Mouse (Mus musculus) neural tube, embryonic 14.5 days (tissue): Measurements from ENCODE around the gene Prrxl1. TPM values are rescaled to one million over a fixed set of nuclear protein-coding genes. Genes with fewer than 3 reads are reported as not detected.

Experiments used
- ATAC-seq: fragments of 200-750 bp; cut with Nextera tagmentation; 2 replicates; pipeline ENCODE4 v1.8.0; 2017; ENCODE audit warnings: low read depth, mild to moderate bottlenecking, moderate TSS enrichment, moderate library complexity
- H3K27ac ChIP-seq: fragments of 300-500 bp; sonication (generic); 2 replicates; pipeline ENCODE4 v1.5.1; 2014; ENCODE audit warnings: low read depth, mild to moderate bottlenecking, control low read depth, low read length, moderate library complexity, mixed read lengths
- H3K27me3 ChIP-seq: fragments of 300-500 bp; sonication (generic); 2 replicates; pipeline ENCODE4 v1.6.1; 2014; ENCODE audit warnings: low read length; ENCODE audit not compliant: control insufficient read depth, insufficient read depth
- H3K36me3 ChIP-seq: fragments of 300-500 bp; sonication (generic); 2 replicates; pipeline ENCODE4 v1.6.1; 2014; ENCODE audit warnings: low read length, mixed read lengths; ENCODE audit not compliant: control insufficient read depth, insufficient read depth
- H3K4me1 ChIP-seq: fragments of 300-500 bp; sonication (generic); 2 replicates; pipeline ENCODE4 v1.6.1; 2014; ENCODE audit warnings: low read length; ENCODE audit not compliant: control insufficient read depth, insufficient read depth
- H3K4me2 ChIP-seq: fragments of 300-500 bp; sonication (generic); 2 replicates; pipeline ENCODE4 v1.6.1; 2014; ENCODE audit warnings: mild to moderate bottlenecking, low read depth, low read length, control low read depth
- H3K4me3 ChIP-seq: fragments of 300-500 bp; sonication (generic); 2 replicates; pipeline ENCODE4 v1.5.1; 2014; ENCODE audit warnings: low read depth, low read length, control low read depth, mixed read lengths
- H3K9ac ChIP-seq: fragments of 300-500 bp; sonication (generic); replicated peaks from 2 replicates; pipeline ENCODE4 v1.6.1; 2014; ENCODE audit warnings: low read depth, mild to moderate bottlenecking, control low read depth, low read length, mixed read lengths
- H3K9me3 ChIP-seq: fragments of 300-500 bp; sonication (generic); 2 replicates; pipeline ENCODE4 v1.6.1; 2016; ENCODE audit warnings: low read length; ENCODE audit not compliant: control insufficient read depth
- WGBS: fragments of 180-500 bp; shearing (Covaris S2); extraction: QIAGEN DNeasy Blood & Tissue Kit; methylation state at CpG from one replicate; pipeline ENCODE4 v1.1.7; 2014; 5-methylcytosine and 5-hydroxymethylcytosine counted together
- polyA plus RNA-seq: library from polyadenylated mRNA; unstranded; fragments of >200 nt; fragmentation: Nextera tagmentation; extraction: Ambion mirVana; gene quantifications from 2 replicates; pipeline ENCODE4 v1.2.1, GENCODE M21; 2014

Gene Prrxl1
- polyA plus RNA-seq, 1 experiment from 2014 or later, result 123 TPM

- ATAC-seq, result no peak
- H3K9me3 ChIP-seq, result no peaks in the 10 kb centered on the region
- H3K4me2 ChIP-seq, result no peak overlapping the region
- no peak overlapping the region for H3K9ac ChIP-seq
- 28% methylated on average over 3 of the region's 3 CpGs for WGBS
- H3K27ac ChIP-seq, result no peak overlapping the region
- no peak overlapping the region for H3K4me3 ChIP-seq
- H3K4me1 ChIP-seq, result peaks cover 10% of the 10 kb centered on the region; the same call in 1 of the 2 replicates
- no peaks in the 10 kb centered on the region for H3K27me3 ChIP-seq
- H3K36me3 ChIP-seq, result no peaks in the 10 kb centered on the region
Observed at GRCm38 (mm10) chr14:32609392-32609791, 10.2 kb downstream of the Prrxl1 start.

DNA sequence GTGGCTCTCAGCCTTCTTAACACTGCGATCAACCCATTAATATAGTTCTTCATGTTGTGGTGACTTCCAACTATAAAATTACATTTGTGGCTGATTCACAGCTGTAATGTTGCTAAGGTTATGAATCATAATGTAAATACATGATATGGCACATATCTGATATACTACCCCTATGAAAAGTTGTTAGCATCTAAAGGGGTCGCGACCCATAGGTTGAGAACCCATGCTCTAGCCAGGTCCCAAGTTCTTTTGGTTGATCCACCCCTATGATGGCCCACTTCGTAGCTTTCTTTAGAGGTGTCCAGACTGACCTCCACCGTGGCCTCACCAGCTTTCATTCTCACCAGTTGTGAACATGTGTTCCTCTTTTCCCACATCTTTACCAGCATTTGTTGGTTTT, 18.0 kb downstream of the Prrxl1 start:
- Histone ChIP-seq H3K9ac (no peak overlapping the region), H3K27ac (no peak overlapping the region), H3K4me1 (no peaks in the 10 kb centered on the region), H3K27me3 (no peaks in the 10 kb centered on the region), H3K4me3 (no peak overlapping the region), H3K9me3 (no peaks in the 10 kb centered on the region), H3K4me2 (no peak overlapping the region), H3K36me3 (no peaks in the 10 kb centered on the region)
- no peak for ATAC-seq
- WGBS, result 84% methylated on average over 5 of the region's 5 CpGs

- Histone ChIP-seq H3K4me1 (no peaks in the 10 kb centered on the region), H3K9ac (no peak overlapping the region), H3K27me3 (no peaks in the 10 kb centered on the region), H3K36me3 (no peaks in the 10 kb centered on the region), H3K4me2 (no peak overlapping the region), H3K9me3 (no peaks in the 10 kb centered on the region), H3K4me3 (no peak overlapping the region), H3K27ac (no peak overlapping the region)
- ATAC-seq, result no peak
- 86% methylated on average over 3 of the region's 3 CpGs for WGBS
Observed at GRCm38 (mm10) chr14:32624245-32624644, 25.0 kb downstream of the Prrxl1 start.

DNA sequence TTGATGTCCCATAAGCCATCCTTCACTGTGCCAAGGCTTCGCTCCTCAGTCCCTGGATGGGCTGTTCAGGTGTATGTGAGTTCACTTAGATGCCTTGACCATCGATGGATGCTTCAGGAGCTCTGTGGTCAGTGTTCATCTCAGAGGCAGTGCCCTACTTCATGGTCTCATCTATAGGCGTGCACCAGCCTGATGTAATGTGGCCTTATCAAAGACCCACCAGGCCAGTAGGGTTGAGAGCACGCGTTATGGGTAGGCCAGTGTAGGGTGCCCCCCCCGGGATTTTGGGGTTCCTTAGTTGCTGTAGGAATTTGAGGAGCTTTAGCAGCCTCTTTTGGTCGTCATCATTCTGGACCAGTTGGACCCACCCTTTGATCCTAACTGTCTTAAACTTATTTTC, 25.6 kb downstream of the Prrxl1 start:
- H3K4me2 ChIP-seq, result no peak overlapping the region
- WGBS, result 89% methylated on average over 7 of the region's 7 CpGs
- H3K9ac ChIP-seq, result no peak overlapping the region
- ATAC-seq, result no peak
- H3K27me3 ChIP-seq, result no peaks in the 10 kb centered on the region
- no peak overlapping the region for H3K4me3 ChIP-seq
- no peaks in the 10 kb centered on the region for H3K9me3 ChIP-seq
- H3K4me1 ChIP-seq, result no peaks in the 10 kb centered on the region
- no peaks in the 10 kb centered on the region for H3K36me3 ChIP-seq
- H3K27ac ChIP-seq, result no peak overlapping the region

DNA sequence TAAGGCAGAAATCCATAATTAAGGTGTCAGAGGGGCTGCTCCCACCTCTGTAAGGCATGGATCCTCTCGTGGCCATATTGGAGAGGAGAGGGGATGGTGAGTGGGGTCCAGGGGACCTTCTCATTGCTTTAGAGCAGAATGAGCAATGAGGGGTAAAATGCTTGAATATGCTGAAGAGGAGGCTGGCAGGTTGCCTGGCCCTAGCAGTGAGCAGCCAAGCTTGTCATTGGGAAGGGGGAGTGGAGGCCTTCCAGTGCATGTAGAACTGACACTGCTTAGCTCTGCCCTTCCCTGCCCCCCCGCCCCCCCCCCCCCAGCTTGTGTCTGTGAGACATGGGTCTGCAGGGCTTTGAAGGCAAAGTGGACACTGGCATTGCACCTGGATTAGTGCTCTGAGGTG, 28.1 kb downstream of the Prrxl1 start:
- no peaks in the 10 kb centered on the region for H3K9me3 ChIP-seq
- no peak for ATAC-seq
- no peaks in the 10 kb centered on the region for H3K27me3 ChIP-seq
- WGBS, result 42% methylated on average over 2 of the region's 2 CpGs
- no peak overlapping the region for H3K4me3 ChIP-seq
- H3K4me2 ChIP-seq, result no peak overlapping the region
- no peak overlapping the region for H3K27ac ChIP-seq
- H3K9ac ChIP-seq, result no peak overlapping the region
- no peaks in the 10 kb centered on the region for H3K4me1 ChIP-seq
- no peaks in the 10 kb centered on the region for H3K36me3 ChIP-seq

- H3K4me2 ChIP-seq, result no peak overlapping the region
- H3K36me3 ChIP-seq, result no peaks in the 10 kb centered on the region
- no peak overlapping the region for H3K4me3 ChIP-seq
- WGBS, result 48% methylated on average over 10 of the region's 10 CpGs
- H3K9me3 ChIP-seq, result no peaks in the 10 kb centered on the region
- H3K27ac ChIP-seq, result no peak overlapping the region
- H3K27me3 ChIP-seq, result no peaks in the 10 kb centered on the region
- H3K4me1 ChIP-seq, result no peaks in the 10 kb centered on the region
- no peak for ATAC-seq
- no peak overlapping the region for H3K9ac ChIP-seq
Observed at GRCm38 (mm10) chr14:32628584-32628983, 29.4 kb downstream of the Prrxl1 start.

GRCm38 (mm10) chr14:32632908-32633600, 33.8 kb downstream of the Prrxl1 start:
- Histone ChIP-seq H3K4me3 (no peak overlapping the region), H3K9ac (no peak overlapping the region), H3K9me3 (no peaks in the 10 kb centered on the region), H3K4me1 (no peaks in the 10 kb centered on the region), H3K27me3 (no peaks in the 10 kb centered on the region), H3K36me3 (no peaks in the 10 kb centered on the region), H3K27ac (no peak overlapping the region), H3K4me2 (no peak overlapping the region)
- ATAC-seq, result no peak
- WGBS, result 87% methylated on average over 6 of the region's 6 CpGs

DNA sequence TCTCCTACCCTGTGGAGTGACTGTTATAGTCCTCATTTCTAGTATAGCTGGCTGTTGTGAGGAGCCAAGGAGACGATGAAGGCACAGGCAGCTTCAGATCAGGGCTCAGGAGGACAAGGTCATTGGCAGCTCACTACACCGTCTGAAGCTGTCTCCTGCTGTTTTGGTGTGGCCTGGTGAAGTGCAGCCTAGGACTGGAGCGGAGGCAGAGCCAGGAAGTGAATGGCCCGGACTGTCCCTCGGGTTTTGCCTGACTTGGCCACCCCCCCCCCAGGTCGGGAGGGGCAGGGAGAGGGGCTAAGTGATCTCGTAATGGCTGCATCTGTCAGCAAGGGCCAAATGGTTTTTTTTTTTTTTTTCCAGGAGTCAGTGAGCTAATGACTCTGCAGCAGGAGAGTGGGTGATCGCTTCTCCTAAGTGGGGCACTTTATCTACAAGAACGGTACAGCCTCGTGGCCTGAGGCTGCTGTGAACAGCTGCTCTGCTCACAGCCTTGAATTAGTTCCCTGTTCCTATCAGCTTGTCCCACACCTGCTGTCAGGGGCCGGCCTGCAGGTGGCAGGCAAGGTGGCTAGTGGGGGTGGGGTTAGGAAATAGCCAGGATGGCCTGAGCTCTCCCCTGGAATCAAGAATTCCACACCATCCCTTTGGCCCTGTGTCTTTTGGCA, 34.9 kb downstream of the Prrxl1 start:
- H3K27me3 ChIP-seq, result no peaks in the 10 kb centered on the region
- H3K9me3 ChIP-seq, result no peaks in the 10 kb centered on the region
- no peaks in the 10 kb centered on the region for H3K4me1 ChIP-seq
- peak; percentile 56 for ATAC-seq
- H3K36me3 ChIP-seq, result no peaks in the 10 kb centered on the region
- H3K27ac ChIP-seq, result no peak overlapping the region
- WGBS, result 24% methylated on average over 11 of the region's 11 CpGs
- no peak overlapping the region for H3K9ac ChIP-seq
- no peak overlapping the region for H3K4me3 ChIP-seq
- no peak overlapping the region for H3K4me2 ChIP-seq

- ATAC-seq, result no peak
- Histone ChIP-seq H3K27ac (no peak overlapping the region), H3K4me3 (no peak overlapping the region), H3K9ac (no peak overlapping the region), H3K9me3 (no peaks in the 10 kb centered on the region), H3K36me3 (no peaks in the 10 kb centered on the region), H3K4me2 (no peak overlapping the region), H3K4me1 (no peaks in the 10 kb centered on the region), H3K27me3 (no peaks in the 10 kb centered on the region)
- 86% methylated on average over 2 of the region's 2 CpGs for WGBS
Observed at GRCm38 (mm10) chr14:32638485-32638884, 39.3 kb downstream of the Prrxl1 start.
